Mouse (Mus musculus): ENCODE results near the gene Fgfr2.
"Not testable (repeated sequence)": the region's sequence is repeated elsewhere in the genome, so short reads cannot be mapped to it uniquely, and the experiment has no call there.

Gene Fgfr2

GRCm38 (mm10) chr7:131411941-131412270 is 1711.2 kb downstream of the Fgfr2 start:
- no peak for DNase-seq (ENCODE audit: low spot score)

- DNase-seq (ENCODE audit: low spot score) = peak; percentile 16
These were observed 1711.8 kb downstream of the Fgfr2 start for GRCm38 (mm10) chr7:131411221-131411940.

DNA sequence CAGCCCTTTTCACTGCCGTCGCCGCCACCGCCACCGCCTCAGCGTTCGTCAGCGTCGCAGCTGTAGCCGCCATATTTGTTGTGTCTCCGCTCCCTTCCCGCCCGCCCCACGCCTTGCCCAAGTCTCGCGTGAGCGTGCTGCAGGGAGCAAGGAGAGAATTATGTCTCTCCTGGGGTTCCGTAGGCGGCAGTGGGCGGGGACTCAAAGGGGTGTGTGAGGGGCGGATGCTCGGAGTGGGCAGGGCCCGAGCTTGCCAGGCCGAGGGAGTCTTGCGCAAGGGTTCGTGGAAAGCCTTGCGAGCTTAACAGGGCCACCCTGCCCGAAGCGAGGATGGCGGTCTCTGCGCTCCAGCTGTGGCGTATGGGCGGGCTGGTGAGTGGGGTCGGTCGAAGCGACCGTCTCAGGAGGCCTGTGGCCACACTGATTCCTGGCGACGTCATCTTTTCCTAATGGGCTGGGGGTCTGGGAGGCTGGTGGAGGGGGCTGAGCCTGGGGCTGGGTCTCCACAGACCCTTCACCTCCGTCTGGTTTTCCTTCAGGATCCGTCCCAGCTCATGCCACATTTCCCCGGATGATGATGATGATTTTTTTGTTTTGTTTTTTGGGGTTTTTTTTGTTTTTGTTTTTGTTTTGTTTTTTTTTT is 1712.6 kb downstream of the Fgfr2 start, which contains the start of the genes Ikzf5 and Acadsb:
TSS of gene Ikzf5 (minus strand) at position 106 of the 643 bp plus-strand sequence.
TSS of gene Acadsb (plus strand) at position 186 of the 643 bp plus-strand sequence.
- DNase-seq (ENCODE audit: low spot score) = peak; percentile 99

DNA sequence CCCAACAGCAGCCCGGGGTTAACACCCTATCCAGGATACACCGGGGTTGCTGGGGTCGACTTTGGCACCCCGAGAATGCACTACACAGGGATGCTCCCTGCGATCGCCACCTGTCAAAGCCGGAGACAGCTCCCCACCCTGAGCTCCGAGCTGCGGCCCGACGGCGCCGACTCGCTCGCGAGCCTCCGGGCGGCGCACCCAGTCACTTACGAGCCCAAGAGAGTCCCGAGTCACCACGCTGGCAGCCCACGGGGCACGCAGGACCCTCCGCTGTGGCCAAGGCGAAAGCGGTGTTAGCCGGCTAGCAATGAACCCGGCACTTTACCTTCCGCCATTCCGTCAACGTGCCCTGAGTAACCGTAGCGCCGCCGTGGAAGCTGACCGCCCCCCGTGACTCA is 1713.2 kb downstream of the Fgfr2 start:
- DNase-seq (ENCODE audit: low spot score) = peak; percentile 13

DNA sequence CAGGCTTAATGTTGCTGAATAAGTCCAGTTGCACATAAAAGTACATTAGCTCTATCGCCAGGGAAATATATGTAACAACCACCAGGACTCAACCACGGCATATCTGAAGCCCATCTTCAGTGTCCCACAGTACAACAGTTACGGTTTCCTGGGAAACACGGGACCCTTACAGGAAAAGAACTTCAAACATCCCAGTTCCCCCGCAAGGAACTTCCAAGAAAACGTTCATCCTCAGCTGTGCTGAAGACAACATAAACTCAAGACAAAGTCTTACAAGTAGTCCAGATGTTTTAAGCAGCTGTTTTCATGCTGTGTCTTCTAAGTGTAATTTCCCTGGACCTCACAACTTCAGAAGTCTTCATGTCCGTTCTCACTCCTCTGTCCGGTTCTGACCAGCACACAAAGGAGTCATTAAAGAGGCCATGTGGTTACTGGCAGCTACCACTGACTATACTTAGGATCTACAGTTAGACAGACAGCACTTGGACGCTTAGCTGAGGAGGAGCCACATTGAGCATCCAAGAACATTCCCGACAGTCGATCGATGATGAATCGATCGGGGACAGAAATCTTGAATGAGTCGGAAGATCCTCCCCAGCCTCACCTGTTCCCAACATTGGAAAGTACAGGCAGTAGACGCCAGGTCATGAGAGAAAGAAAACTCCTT is 1713.7 kb downstream of the Fgfr2 start:
- DNase-seq (ENCODE audit: low spot score) = no peak

- DNase-seq (ENCODE audit: low spot score) = not testable (repeated sequence)
These were observed 1731.4 kb downstream of the Fgfr2 start for GRCm38 (mm10) chr7:131391761-131392160.

- no peak for DNase-seq (ENCODE audit: low spot score)
These were observed 1751.1 kb downstream of the Fgfr2 start for GRCm38 (mm10) chr7:131371880-131372651.

DNA sequence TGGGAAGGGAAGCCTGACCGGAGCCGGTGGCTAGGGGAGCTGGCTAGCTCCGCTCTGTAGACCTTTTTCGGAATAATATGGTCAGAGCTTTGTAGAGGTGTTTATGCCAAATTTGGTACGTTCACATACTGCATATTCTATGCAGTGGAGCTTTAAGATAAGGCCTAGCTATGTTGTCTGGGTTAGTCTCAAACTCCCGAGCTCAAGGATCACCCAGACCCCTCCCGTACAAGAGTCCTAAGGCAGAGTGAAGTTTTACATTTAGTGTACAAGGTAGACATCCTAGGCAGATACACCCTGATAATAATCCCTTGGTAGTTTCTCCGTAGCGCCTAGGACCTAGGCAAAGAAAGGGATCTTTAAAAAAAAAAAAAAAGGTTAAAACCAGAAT is 1751.7 kb downstream of the Fgfr2 start:
- DNase-seq (ENCODE audit: low spot score) = no peak

DNA sequence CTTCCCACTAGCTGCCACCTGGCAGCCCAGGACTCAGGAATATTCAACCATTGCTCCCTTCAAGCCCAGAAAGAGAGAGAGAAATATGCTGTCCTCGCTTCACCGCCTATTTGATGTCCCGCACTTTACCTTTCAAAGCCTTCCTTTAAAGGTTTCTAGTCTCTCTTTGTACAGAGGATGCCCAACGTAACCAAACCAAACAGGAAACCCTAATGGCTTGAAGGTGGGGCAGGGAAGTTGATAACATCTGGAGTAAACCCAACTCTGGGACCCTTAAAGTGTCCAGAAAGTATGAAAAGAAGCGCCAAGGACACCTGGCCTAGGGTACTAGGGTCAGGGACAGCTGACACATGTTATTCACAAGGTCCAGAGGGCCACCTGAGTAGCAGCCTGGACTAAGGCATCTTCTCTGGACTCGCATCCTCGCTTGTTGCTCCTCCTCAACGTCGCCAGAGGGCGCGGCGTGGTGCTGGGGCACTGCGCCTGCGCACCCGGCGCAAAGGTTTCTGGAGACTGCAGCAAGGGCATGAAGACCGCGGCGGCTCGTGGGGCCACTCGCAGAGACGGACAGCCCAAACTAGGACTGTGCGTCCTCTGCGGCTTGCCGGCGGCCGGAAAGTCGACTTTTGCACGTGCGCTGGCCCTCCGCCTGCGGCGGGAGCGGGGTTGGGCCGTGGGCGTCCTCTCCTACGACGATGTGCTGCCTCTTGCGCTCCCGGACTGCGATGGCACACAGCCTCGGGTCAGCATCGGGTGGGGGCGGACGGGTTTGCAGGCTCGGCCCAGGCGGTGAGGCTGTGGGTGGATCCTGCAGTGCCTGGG is 1752.3 kb downstream of the Fgfr2 start, which contains the start of gene Pstk:
TSS of gene Pstk (plus strand) at position 494 of the 822 bp plus-strand sequence.
- peak; percentile 84 for DNase-seq (ENCODE audit: low spot score)

DNA sequence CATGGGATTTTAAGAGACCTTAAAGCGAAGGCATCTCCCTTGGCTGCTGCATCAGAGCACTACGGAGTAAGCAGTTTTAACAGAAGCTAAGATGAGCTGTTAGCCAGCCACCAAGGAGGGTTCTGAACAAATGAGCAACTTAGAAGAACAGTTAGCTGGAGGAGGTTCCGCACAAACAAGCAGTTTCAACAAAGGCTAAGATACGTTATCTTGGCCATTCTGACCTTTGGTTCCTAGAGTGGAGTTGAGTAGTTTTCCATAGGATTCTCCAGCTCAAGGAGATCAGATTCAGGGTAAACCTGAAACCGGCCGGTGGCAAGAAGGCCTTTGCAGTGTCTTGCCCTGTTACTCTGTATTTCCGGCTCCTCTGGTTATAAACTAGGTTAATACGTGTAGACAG is 1759.0 kb downstream of the Fgfr2 start:
- DNase-seq (ENCODE audit: low spot score) = no peak

- DNase-seq (ENCODE audit: low spot score) = peak; percentile 90
These were observed 1760.4 kb downstream of the Fgfr2 start, which contains the start of gene 2310057M21Rik for GRCm38 (mm10) chr7:131362615-131363300. Gene 2310057M21Rik (minus strand): TSS chr7:131362759.

- no peak for DNase-seq (ENCODE audit: low spot score)
These were observed 1760.9 kb downstream of the Fgfr2 start for GRCm38 (mm10) chr7:131362269-131362614.

DNA sequence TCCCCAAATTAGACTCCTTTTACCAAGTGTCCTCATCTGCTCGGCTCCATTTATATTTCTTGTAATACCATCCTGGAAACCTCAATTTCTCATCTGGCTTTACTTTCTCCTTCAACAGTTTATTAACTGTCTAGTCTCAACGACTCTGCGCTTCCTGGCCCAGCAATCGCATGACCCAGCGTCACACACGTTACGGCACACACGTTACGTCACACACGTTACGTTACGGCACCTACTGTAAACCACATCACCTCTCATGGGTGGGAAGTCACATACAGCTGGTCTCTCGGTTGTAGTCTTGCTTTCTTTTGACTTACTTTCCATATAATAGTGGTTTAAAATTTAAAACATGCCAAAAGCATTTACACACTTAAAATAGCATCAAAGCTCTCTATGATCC is 1767.0 kb downstream of the Fgfr2 start:
- DNase-seq (ENCODE audit: low spot score) = no peak

DNA sequence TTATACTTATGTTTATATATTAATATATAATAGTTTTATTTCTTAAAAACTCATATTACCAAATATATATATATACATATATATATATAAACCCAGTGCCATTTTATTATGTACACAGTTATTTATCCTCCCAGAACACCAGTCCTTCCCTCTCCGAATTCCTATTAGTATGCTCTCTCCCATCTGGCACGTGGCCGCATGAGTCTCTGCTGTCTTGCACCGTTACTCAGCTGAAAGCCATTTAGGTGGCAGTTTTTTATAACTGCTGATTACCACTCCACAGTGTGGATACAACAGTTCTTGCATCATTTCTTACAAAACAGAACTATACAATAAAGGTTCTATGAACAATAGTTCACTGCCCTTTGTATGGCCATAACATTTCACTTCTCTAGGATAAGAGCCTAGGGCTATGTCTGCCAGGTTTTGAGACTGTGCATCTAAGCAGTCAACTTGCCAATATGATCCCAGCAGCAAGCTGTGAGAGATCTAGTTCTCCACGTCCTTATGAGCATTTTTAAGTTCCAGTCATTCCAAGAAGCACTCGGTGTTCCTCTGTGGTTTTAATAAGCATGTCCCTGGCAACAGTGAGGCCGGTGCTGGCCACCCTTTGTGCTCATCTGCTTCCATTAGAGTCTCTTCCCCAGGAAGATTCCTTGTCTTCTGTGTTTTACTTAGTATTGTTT is 1777.2 kb downstream of the Fgfr2 start:
- DNase-seq (ENCODE audit: low spot score) = no peak

DNA sequence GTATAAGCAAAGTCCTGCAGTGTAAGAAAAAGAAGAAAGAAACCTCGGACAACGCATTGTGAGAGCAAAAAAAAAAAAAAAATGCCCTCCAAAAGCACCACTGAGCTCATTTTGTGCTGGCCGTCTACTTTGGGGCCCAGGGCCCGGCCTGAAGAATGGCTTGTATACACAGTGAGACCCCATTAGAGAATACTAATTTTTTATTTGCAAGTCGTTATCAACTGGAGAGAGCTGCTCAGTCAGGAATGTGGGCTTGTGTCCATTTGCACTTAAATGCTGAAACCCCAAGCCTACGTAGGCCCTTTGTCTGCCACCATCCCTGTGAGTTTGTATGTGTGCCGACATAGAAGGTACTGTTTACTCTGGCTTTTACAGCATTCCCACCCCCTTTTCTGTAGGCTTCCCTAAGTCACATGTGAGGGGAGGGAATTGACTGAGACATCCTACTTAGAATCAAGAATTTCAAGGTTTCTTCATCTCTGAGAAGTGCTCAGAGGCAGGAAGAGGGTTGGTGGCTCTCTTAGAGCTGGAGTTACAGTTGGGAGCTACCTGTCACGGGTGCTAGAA is 1785.6 kb downstream of the Fgfr2 start:
- no peak for DNase-seq (ENCODE audit: low spot score)

- no peak for DNase-seq (ENCODE audit: low spot score)
These were observed 1789.6 kb downstream of the Fgfr2 start, which contains the start of gene Fam24a for GRCm38 (mm10) chr7:131333564-131333963. Gene Fam24a (plus strand): TSS chr7:131333864.

DNA sequence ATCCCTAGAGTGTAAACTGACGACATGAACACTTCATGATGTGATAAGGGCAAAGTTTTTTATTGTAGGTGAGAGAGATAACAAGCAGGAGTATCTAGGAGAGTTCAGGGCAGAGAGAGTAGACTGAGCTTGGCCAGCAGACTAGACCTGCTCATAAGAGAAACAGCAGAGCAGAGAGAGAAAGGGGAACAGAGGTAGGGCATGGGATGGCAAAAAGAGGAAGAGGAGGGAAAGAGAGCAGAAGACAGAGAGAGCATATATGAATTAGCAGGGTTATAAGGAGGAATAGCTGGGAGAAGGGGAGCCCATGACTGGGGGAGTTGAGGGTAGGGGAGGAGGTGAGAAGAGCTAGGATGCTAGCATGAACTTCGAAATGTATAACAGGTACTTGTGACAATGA is 1791.5 kb downstream of the Fgfr2 start:
- no peak for DNase-seq (ENCODE audit: low spot score)

GRCm38 (mm10) chr7:131329416-131329815 is 1793.7 kb downstream of the Fgfr2 start, which contains the start of gene Fam24b:
Gene Fam24b (minus strand): TSS chr7:131329516.
- DNase-seq (ENCODE audit: low spot score) = no peak

DNA sequence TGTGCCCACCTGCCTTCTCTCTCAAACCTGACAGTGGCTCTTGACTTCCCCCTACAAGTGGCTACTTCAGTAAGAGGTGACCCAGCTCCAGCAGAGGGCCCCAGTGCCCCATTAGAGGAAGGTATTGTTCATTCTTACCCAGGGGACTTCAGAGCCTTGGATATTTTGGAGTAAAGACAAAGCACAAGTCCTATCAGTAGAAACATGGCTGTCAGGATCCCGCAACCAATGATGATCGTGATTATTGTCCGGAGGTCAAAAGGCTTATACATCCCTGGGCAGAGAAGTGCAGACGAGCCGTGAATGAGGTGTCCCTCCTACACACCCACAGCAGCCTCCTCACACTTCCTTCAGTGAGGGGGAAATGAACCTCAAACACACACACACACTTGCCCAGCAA is 1796.1 kb downstream of the Fgfr2 start:
- no peak for DNase-seq (ENCODE audit: low spot score)

DNA sequence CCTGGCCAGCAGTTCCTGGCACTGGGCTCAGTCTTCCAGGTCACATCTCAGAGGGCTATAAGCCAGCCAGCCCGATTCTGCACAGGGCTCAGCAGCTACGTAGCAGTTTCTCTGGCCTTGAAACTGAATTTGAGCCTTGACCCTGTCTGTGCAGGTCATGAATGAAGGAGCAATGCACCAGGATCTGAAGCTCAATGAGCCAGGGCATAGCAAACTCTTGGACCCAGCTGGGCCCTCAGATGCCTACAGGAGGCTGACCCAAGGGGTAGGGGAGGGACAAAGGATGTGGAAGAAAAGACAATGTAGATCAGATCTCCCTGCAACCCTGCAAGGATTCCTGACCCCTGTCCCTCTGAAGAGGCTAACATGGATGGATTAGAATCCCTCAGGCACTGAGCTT is 1801.0 kb downstream of the Fgfr2 start, which contains the start of gene Cuzd1:
TSS of gene Cuzd1 (minus strand) at position 101 of the 400 bp plus-strand sequence.
- DNase-seq (ENCODE audit: low spot score) = no peak

Data from ovary, postnatal 14 days (tissue).